Mouse (Mus musculus) limb, embryonic 14.5 days (tissue): ENCODE measurements around the gene Gm10272. TPM values are rescaled to one million over a fixed set of nuclear protein-coding genes. Genes with fewer than 3 reads are reported as not detected.

Experiments used
- ATAC-seq: fragments of 200-750 bp; cut with Nextera tagmentation; 2 replicates; pipeline ENCODE4 v1.8.0; 2017; ENCODE audit warnings: low read depth, moderate number of reproducible peaks, moderate TSS enrichment; ENCODE audit not compliant: low FRiP score
- DNase-seq: peaks from one replicate; pipeline ENCODE4 v3.0.0-alpha.2; 2015; ENCODE audit warnings: low spot score
- H3K27ac ChIP-seq: fragments of 300-500 bp; sonication (generic); replicated peaks from 2 replicates; pipeline ENCODE4 v1.5.1; 2014; ENCODE audit warnings: low read depth, mild to moderate bottlenecking, low read length, moderate library complexity, mixed read lengths
- H3K27me3 ChIP-seq: fragments of 300-500 bp; sonication (generic); 2 replicates; pipeline ENCODE4 v1.6.1; 2014; ENCODE audit warnings: low read length, mixed read lengths; ENCODE audit not compliant: control insufficient read depth, insufficient read depth
- H3K36me3 ChIP-seq: fragments of 300-500 bp; sonication (generic); 2 replicates; pipeline ENCODE4 v1.6.1; 2014; ENCODE audit warnings: mild to moderate bottlenecking, low read length, moderate library complexity, mixed read lengths; ENCODE audit not compliant: control insufficient read depth, insufficient read depth
- H3K4me1 ChIP-seq: fragments of 300-500 bp; sonication (generic); 2 replicates; pipeline ENCODE4 v1.6.1; 2014; ENCODE audit warnings: antibody characterized with exemption, low read length, mixed read lengths; ENCODE audit not compliant: control insufficient read depth, insufficient read depth
- H3K4me2 ChIP-seq: fragments of 300-500 bp; sonication (generic); replicated peaks from 2 replicates; pipeline ENCODE4 v1.6.1; 2014; ENCODE audit warnings: low read depth, mild to moderate bottlenecking, low read length, moderate library complexity; ENCODE audit not compliant: severe bottlenecking
- H3K4me3 ChIP-seq: fragments of 300-500 bp; sonication (generic); replicated peaks from 2 replicates; pipeline ENCODE4 v1.5.1; 2014; ENCODE audit warnings: low read length
- H3K9ac ChIP-seq: fragments of 300-500 bp; sonication (generic); 2 replicates; pipeline ENCODE4 v1.6.1; 2014; ENCODE audit warnings: mild to moderate bottlenecking, low read depth, low read length, moderate library complexity; ENCODE audit not compliant: severe bottlenecking
- H3K9me3 ChIP-seq: fragments of 300-500 bp; sonication (generic); 2 replicates; pipeline ENCODE4 v1.6.1; 2016; ENCODE audit warnings: low read length; ENCODE audit not compliant: control insufficient read depth
- POLR2A ChIP-seq: fragments of 200-500 bp; IDR thresholded peaks from 2 replicates; pipeline ENCODE4 v1.8.0; 2012; ENCODE audit warnings: inconsistent platforms, mild to moderate bottlenecking, moderate library complexity, borderline replicate concordance; ENCODE audit not compliant: insufficient read depth, insufficient read length; ENCODE audit errors: extremely low read depth
- polyA plus RNA-seq, 2 experiments: library from polyadenylated mRNA; depleted of rRNA in 1 of 2; stranded (reverse) in 1 of 2; unstranded in 1 of 2; fragments of >200 nt; fragmentation: Nextera tagmentation in 1 of 2; extraction: Ambion mirVana in 1 of 2; gene quantifications; 2 replicates each; pipeline versions ENCODE4 v1.2.1 to v1.2.3; 2012 to 2014

Gene Gm10272
- polyA plus RNA-seq, 2 experiments, result not detected

GRCm38 (mm10) chr10:77753448-77753847 is 47.0 kb downstream of the Gm10272 start:
- Histone ChIP-seq H3K27ac (no peak overlapping the region), H3K9ac (no peak overlapping the region), H3K36me3 (no peaks in the 10 kb centered on the region), H3K27me3 (no peaks in the 10 kb centered on the region), H3K9me3 (no peaks in the 10 kb centered on the region), H3K4me1 (no peaks in the 10 kb centered on the region), H3K4me3 (no peak overlapping the region), H3K4me2 (no peak overlapping the region)
- ATAC-seq, result no peak
- TF ChIP-seq POLR2A, result no peak
- no peak for DNase-seq

Other genes starting within 250 kb of the Gm10272 start
- gene Fam207a, start 190.8 kb upstream of the Gm10272 start, polyA plus RNA-seq (2012; rRNA removed), result 35.5 and 38.6 TPM in 2 replicates
- 40.6 and 41.7 TPM in 2 replicates for gene Fam207a, start 190.8 kb upstream of the Gm10272 start, polyA plus RNA-seq (2014; fragmentation: Nextera tagmentation; extraction: Ambion mirVana)
- gene Itgb2, start 176.4 kb upstream of the Gm10272 start, polyA plus RNA-seq (2012; rRNA removed), result 2.7 and 2.9 TPM in 2 replicates
- 2.5 and 3.7 TPM in 2 replicates for gene Itgb2, start 176.4 kb upstream of the Gm10272 start, polyA plus RNA-seq (2014; fragmentation: Nextera tagmentation; extraction: Ambion mirVana)
- gene Pttg1ip, start 124.9 kb upstream of the Gm10272 start, polyA plus RNA-seq (2012; rRNA removed), result 117 and 122 TPM in 2 replicates
- 138 and 147 TPM in 2 replicates for gene Pttg1ip, start 124.9 kb upstream of the Gm10272 start, polyA plus RNA-seq (2014; fragmentation: Nextera tagmentation; extraction: Ambion mirVana)
- gene Sumo3, start 100.5 kb upstream of the Gm10272 start, polyA plus RNA-seq (2012; rRNA removed), result 466 and 472 TPM in 2 replicates
- 328 and 351 TPM in 2 replicates for gene Sumo3, start 100.5 kb upstream of the Gm10272 start, polyA plus RNA-seq (2014; fragmentation: Nextera tagmentation; extraction: Ambion mirVana)
- gene Gm49325, start 100.4 kb upstream of the Gm10272 start, polyA plus RNA-seq (2012; rRNA removed), result 1.8 and 8.4 TPM in 2 replicates
- gene Gm49325, start 100.4 kb upstream of the Gm10272 start, polyA plus RNA-seq (2014; fragmentation: Nextera tagmentation; extraction: Ambion mirVana), result 1.9 and 5.8 TPM in 2 replicates
- gene Ube2g2, start 84.4 kb upstream of the Gm10272 start, polyA plus RNA-seq (2012; rRNA removed), result 55.1 and 59.8 TPM in 2 replicates
- gene Ube2g2, start 84.4 kb upstream of the Gm10272 start, polyA plus RNA-seq (2014; fragmentation: Nextera tagmentation; extraction: Ambion mirVana), result 57.4 and 58.6 TPM in 2 replicates
- gene Tspear, start 20.1 kb upstream of the Gm10272 start, polyA plus RNA-seq (2012; rRNA removed), result 2.0 TPM in 2 replicates
- gene Tspear, start 20.1 kb upstream of the Gm10272 start, polyA plus RNA-seq (2014; fragmentation: Nextera tagmentation; extraction: Ambion mirVana), result 1.1 and 1.5 TPM in 2 replicates
- gene Gm19402, start 15.9 kb upstream of the Gm10272 start, polyA plus RNA-seq (2012; rRNA removed), result not detected in 2 replicates
- not detected in 2 replicates for gene Gm19402, start 15.9 kb upstream of the Gm10272 start, polyA plus RNA-seq (2014; fragmentation: Nextera tagmentation; extraction: Ambion mirVana)
- not detected in 2 replicates for gene Gm9508, start 9.4 kb upstream of the Gm10272 start, polyA plus RNA-seq (2012; rRNA removed)
- not detected in 2 replicates for gene Gm9508, start 9.4 kb upstream of the Gm10272 start, polyA plus RNA-seq (2014; fragmentation: Nextera tagmentation; extraction: Ambion mirVana)
- not detected in 2 replicates for gene Gm10024, start 4.8 kb downstream of the Gm10272 start, polyA plus RNA-seq (2012; rRNA removed)
- gene Gm10024, start 4.8 kb downstream of the Gm10272 start, polyA plus RNA-seq (2014; fragmentation: Nextera tagmentation; extraction: Ambion mirVana), result 0.94 TPM in 1 of 2 replicates, not detected in the other
- not detected in 2 replicates for gene Gm10142, start 9.2 kb downstream of the Gm10272 start, polyA plus RNA-seq (2012; rRNA removed)
- gene Gm10142, start 9.2 kb downstream of the Gm10272 start, polyA plus RNA-seq (2014; fragmentation: Nextera tagmentation; extraction: Ambion mirVana), result not detected in 2 replicates
- gene Krtap12-1, start 14.0 kb downstream of the Gm10272 start, polyA plus RNA-seq (2012; rRNA removed), result 0.10 and 0.20 TPM in 2 replicates
- not detected in 2 replicates for gene Krtap12-1, start 14.0 kb downstream of the Gm10272 start, polyA plus RNA-seq (2014; fragmentation: Nextera tagmentation; extraction: Ambion mirVana)
- not detected in 2 replicates for gene Gm10100, start 19.9 kb downstream of the Gm10272 start, polyA plus RNA-seq (2012; rRNA removed)
- not detected in 2 replicates for gene Gm10100, start 19.9 kb downstream of the Gm10272 start, polyA plus RNA-seq (2014; fragmentation: Nextera tagmentation; extraction: Ambion mirVana)
- not detected in 2 replicates for gene Gm18596, start 36.0 kb downstream of the Gm10272 start, polyA plus RNA-seq (2012; rRNA removed)
- gene Gm18596, start 36.0 kb downstream of the Gm10272 start, polyA plus RNA-seq (2014; fragmentation: Nextera tagmentation; extraction: Ambion mirVana), result not detected in 2 replicates
- gene Gm9736, start 44.7 kb downstream of the Gm10272 start, polyA plus RNA-seq (2012; rRNA removed), result not detected in 2 replicates
- not detected in 2 replicates for gene Gm9736, start 44.7 kb downstream of the Gm10272 start, polyA plus RNA-seq (2014; fragmentation: Nextera tagmentation; extraction: Ambion mirVana)
- gene Gm3233, start 53.1 kb downstream of the Gm10272 start, polyA plus RNA-seq (2012; rRNA removed), result not detected in 2 replicates
- not detected in 2 replicates for gene Gm3233, start 53.1 kb downstream of the Gm10272 start, polyA plus RNA-seq (2014; fragmentation: Nextera tagmentation; extraction: Ambion mirVana)
- not detected in 2 replicates for gene Gm3238, start 64.7 kb downstream of the Gm10272 start, polyA plus RNA-seq (2012; rRNA removed)
- not detected in 2 replicates for gene Gm3238, start 64.7 kb downstream of the Gm10272 start, polyA plus RNA-seq (2014; fragmentation: Nextera tagmentation; extraction: Ambion mirVana)
- gene Gm7138, start 70.3 kb downstream of the Gm10272 start, polyA plus RNA-seq (2012; rRNA removed), result not detected in 2 replicates
- not detected in 2 replicates for gene Gm7138, start 70.3 kb downstream of the Gm10272 start, polyA plus RNA-seq (2014; fragmentation: Nextera tagmentation; extraction: Ambion mirVana)
- gene Gm3250, start 75.9 kb downstream of the Gm10272 start, polyA plus RNA-seq (2012; rRNA removed), result not detected in 2 replicates
- not detected in 2 replicates for gene Gm3250, start 75.9 kb downstream of the Gm10272 start, polyA plus RNA-seq (2014; fragmentation: Nextera tagmentation; extraction: Ambion mirVana)
- not detected in 2 replicates for gene Gm7137, start 81.6 kb downstream of the Gm10272 start, polyA plus RNA-seq (2012; rRNA removed)
- not detected in 2 replicates for gene Gm7137, start 81.6 kb downstream of the Gm10272 start, polyA plus RNA-seq (2014; fragmentation: Nextera tagmentation; extraction: Ambion mirVana)
- gene Gm9639, start 88.5 kb downstream of the Gm10272 start, polyA plus RNA-seq (2012; rRNA removed), result not detected in 2 replicates
- not detected in 2 replicates for gene Gm9639, start 88.5 kb downstream of the Gm10272 start, polyA plus RNA-seq (2014; fragmentation: Nextera tagmentation; extraction: Ambion mirVana)
- not detected in 2 replicates for gene Gm19668, start 92.5 kb downstream of the Gm10272 start, polyA plus RNA-seq (2012; rRNA removed)
- not detected in 2 replicates for gene Gm19668, start 92.5 kb downstream of the Gm10272 start, polyA plus RNA-seq (2014; fragmentation: Nextera tagmentation; extraction: Ambion mirVana)
- not detected in 2 replicates for gene Gm9507, start 105.2 kb downstream of the Gm10272 start, polyA plus RNA-seq (2012; rRNA removed)
- gene Gm9507, start 105.2 kb downstream of the Gm10272 start, polyA plus RNA-seq (2014; fragmentation: Nextera tagmentation; extraction: Ambion mirVana), result not detected in 2 replicates
- gene Gm2696, start 108.1 kb downstream of the Gm10272 start, polyA plus RNA-seq (2012; rRNA removed), result 0.13 and 0.25 TPM in 2 replicates
- gene Gm2696, start 108.1 kb downstream of the Gm10272 start, polyA plus RNA-seq (2014; fragmentation: Nextera tagmentation; extraction: Ambion mirVana), result not detected in 2 replicates
- gene Krtap10-4, start 120.5 kb downstream of the Gm10272 start, polyA plus RNA-seq (2012; rRNA removed), result not detected in 2 replicates
- gene Krtap10-4, start 120.5 kb downstream of the Gm10272 start, polyA plus RNA-seq (2014; fragmentation: Nextera tagmentation; extraction: Ambion mirVana), result not detected in 2 replicates
- gene Krtap10-10, start 129.3 kb downstream of the Gm10272 start, polyA plus RNA-seq (2012; rRNA removed), result 0.08 and 0.14 TPM in 2 replicates
- gene Krtap10-10, start 129.3 kb downstream of the Gm10272 start, polyA plus RNA-seq (2014; fragmentation: Nextera tagmentation; extraction: Ambion mirVana), result not detected in 2 replicates
- not detected in 2 replicates for gene Gm36176, start 140.2 kb downstream of the Gm10272 start, polyA plus RNA-seq (2012; rRNA removed)
- gene Gm36176, start 140.2 kb downstream of the Gm10272 start, polyA plus RNA-seq (2014; fragmentation: Nextera tagmentation; extraction: Ambion mirVana), result not detected in 2 replicates
- gene Gm10318, start 146.2 kb downstream of the Gm10272 start, polyA plus RNA-seq (2012; rRNA removed), result 0.13 TPM in 1 of 2 replicates, not detected in the other
- gene Gm10318, start 146.2 kb downstream of the Gm10272 start, polyA plus RNA-seq (2014; fragmentation: Nextera tagmentation; extraction: Ambion mirVana), result not detected in 2 replicates
- 0.06 and 0.10 TPM in 2 replicates for gene Gm3285, start 155.3 kb downstream of the Gm10272 start, polyA plus RNA-seq (2012; rRNA removed)
- not detected in 2 replicates for gene Gm3285, start 155.3 kb downstream of the Gm10272 start, polyA plus RNA-seq (2014; fragmentation: Nextera tagmentation; extraction: Ambion mirVana)
- gene Lrrc3, start 195.9 kb downstream of the Gm10272 start, polyA plus RNA-seq (2012; rRNA removed), result 3.6 and 4.8 TPM in 2 replicates
- 3.4 and 3.6 TPM in 2 replicates for gene Lrrc3, start 195.9 kb downstream of the Gm10272 start, polyA plus RNA-seq (2014; fragmentation: Nextera tagmentation; extraction: Ambion mirVana)